Mouse (Mus musculus) central nervous system, embryonic 11.5 days (tissue): Measurements from ENCODE around the gene Smc1b. TPM values are rescaled to one million over a fixed set of nuclear protein-coding genes. Genes with fewer than 3 reads are reported as not detected.

Experiments
- polyA plus RNA-seq: library from polyadenylated mRNA; depleted of rRNA; stranded (reverse); fragments of >200 nt; gene quantifications from 2 replicates; pipeline ENCODE4 v1.2.3, GENCODE M21; 2012; rRNA removed

Gene Smc1b
- polyA plus RNA-seq = 0.17 and 0.20 TPM in 2 replicates

DNA sequence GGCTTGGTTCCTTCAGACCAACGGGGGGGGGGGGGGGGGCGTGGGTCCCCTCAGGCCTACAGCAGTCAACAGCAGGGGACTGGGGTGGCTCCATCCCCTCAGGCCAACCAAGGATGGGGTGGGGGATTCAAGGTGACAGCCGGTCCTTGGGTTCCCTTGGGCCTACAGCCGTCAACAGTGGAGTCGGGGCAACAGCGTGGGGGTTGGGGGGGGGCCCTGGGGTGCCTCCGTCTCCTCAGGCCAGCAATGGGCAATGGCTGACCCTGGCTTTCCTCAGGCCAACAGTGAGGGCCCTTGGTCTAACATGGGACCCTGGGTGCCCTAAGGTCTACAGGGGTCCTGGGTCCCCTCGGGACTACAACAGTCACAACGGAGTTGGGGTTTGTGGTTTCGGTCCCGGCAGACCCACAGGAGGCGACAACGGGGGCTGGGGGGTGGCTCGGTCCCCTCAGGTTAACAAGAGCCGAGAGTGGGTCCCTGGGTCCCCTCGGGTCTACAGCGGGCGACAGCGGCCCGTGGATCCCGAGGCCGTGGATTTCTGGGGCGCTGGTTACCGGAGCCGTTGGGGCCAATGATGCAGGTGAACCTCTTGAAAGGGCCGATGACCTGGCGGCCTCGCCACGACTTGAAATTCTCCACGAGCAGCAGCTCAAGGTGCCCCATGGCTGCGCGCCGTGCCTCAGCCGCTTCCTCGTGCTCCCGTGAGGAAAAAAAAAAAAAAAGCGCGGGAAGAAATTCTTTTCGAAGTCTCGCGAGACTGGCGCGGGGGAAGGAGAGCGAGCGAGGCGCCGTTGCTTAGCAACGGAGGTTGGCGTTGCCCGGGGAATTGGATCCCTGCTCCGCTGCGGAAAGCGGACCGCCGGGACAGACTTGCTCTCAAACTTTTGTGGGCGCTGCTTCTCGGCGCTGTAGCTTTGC, at the start of gene Smc1b, which contains the start of gene Ribc2:
TSS of gene Smc1b (minus strand) at position 690 of the 918 bp plus-strand sequence.
TSS of gene Ribc2 (plus strand) at position 804 of the 918 bp plus-strand sequence.

DNA sequence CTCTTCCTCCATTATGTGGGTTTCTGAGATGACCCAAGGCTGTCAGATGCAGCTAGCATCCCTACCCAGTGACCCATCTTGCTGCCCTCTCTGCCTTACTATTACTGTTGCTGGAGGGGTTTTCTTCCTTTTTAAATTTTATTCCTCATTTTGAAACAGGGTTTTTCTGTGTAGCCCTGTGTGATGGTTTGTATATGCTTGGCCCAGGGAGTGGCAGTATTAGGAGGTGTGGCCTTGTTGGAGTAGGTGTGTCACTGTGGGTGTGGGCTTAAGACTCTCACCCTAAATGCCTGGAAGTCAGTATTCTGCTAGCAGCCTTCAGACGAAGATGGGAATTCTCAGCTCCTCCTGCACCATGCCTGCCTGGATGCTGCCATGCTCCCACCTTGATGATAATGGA, 103.1 kb downstream of the Smc1b start, which contains the start of gene Fam118a:
TSS of gene Fam118a (plus strand) at position 301 of the 400 bp plus-strand sequence.

GRCm38 (mm10) chr15:85016951-85017664, 114.7 kb downstream of the Smc1b start, which contains the start of gene Upk3a:
TSS of gene Upk3a (plus strand) at chr15:85017141.

Other genes with a start within 250 kb of the Smc1b start
- 1.1 and 1.5 TPM in 2 replicates for gene Gm29666, start 211.9 kb downstream of the Smc1b start, polyA plus RNA-seq
- gene Nup50, start 208.6 kb downstream of the Smc1b start, polyA plus RNA-seq = 34.9 and 35.7 TPM in 2 replicates
- 22.6 and 22.7 TPM in 2 replicates for gene 5031439G07Rik, start 143.4 kb downstream of the Smc1b start, polyA plus RNA-seq
- gene Upk3a, start 114.8 kb downstream of the Smc1b start, polyA plus RNA-seq = 0.05 and 0.11 TPM in 2 replicates
- gene Fam118a, start 103.0 kb downstream of the Smc1b start, polyA plus RNA-seq = 16.0 and 18.2 TPM in 2 replicates
- gene Ribc2, start 114 bp upstream of the Smc1b start, polyA plus RNA-seq = 0.56 and 0.65 TPM in 2 replicates
- gene Fbln1, start 74.0 kb upstream of the Smc1b start, polyA plus RNA-seq = 95.3 and 128 TPM in 2 replicates
- 223 and 226 TPM in 2 replicates for gene Atxn10, start 204.3 kb upstream of the Smc1b start, polyA plus RNA-seq